In the genomic region with DNA sequence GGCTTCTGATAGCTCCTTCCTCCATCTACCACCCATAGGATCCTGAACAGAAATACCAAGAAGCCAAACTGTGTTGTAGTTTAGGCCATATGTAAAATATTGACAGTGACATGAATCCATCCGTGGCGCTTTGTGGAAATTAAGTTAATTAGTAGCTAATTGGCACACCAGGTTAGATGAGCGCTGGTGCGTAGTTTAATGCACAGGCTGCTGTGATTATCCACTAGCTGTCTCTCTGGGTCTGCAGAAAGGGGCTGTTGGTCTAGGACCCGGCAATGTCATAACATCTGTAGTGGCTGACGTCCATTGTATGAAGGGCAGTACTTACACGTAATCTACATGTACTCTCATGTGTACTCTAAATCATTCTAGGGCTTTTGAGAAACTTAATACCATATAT, we compare ENCODE assay signal across 28 mouse cellular contexts.
"Had no signal": no experiment of that assay in that cellular context is flagged by ENCODE, and none has a peak within 500 bp of the region (broad histone marks: within the 10 kb centered on the region; RNA-seq: fewer than 3 reads in every experiment).

No protein-coding gene starts in this region.

- H3K27ac ChIP-seq: gastrocnemius, adult 2 months; heart, embryonic 10.5 days; hindbrain, embryonic 10.5 days; hindbrain, embryonic 12.5 days; hindbrain, embryonic 15.5 days; intestine, embryonic 15.5 days; kidney, embryonic 15.5 days; layer of hippocampus, adult 2 months; left cerebral cortex, adult 2 months; limb, embryonic 10.5 days; limb, embryonic 12.5 days; liver, embryonic 13.5 days; liver, embryonic 15.5 days had no signal

- ATAC-seq: inflammation-experienced regulatory T-cells, adult 6 months; intestine, embryonic 15.5 days; intestine, postnatal 0 days had no signal

- H3K4me2 ChIP-seq: heart, embryonic 12.5 days; hindbrain, embryonic 12.5 days; hindbrain, embryonic 15.5 days; intestine, embryonic 15.5 days; kidney, embryonic 15.5 days; limb, embryonic 12.5 days; liver, embryonic 11.5 days; liver, embryonic 13.5 days; liver, embryonic 15.5 days had no signal

- H3K36me3 ChIP-seq: heart, embryonic 10.5 days; heart, embryonic 12.5 days; hindbrain, embryonic 10.5 days; hindbrain, embryonic 12.5 days; hindbrain, embryonic 15.5 days; intestine, embryonic 15.5 days; kidney, embryonic 15.5 days; limb, embryonic 10.5 days; limb, embryonic 12.5 days; liver, embryonic 13.5 days; liver, embryonic 15.5 days had no signal

- DNase-seq: gastrocnemius, adult 2 months; gastrocnemius, postnatal 10 days; gastrocnemius, postnatal 25 days; heart, adult 18-20 months; heart, postnatal 10 days; heart, postnatal 4 days; kidney, adult 18-20 months; kidney, adult 8-10 months; kidney, postnatal 10 days; kidney, postnatal 25 days; kidney, postnatal 4 days; liver; liver, embryonic 13.5 days had no signal

- H3K9ac ChIP-seq: heart, embryonic 12.5 days; hindbrain, embryonic 12.5 days; hindbrain, embryonic 15.5 days; intestine, embryonic 15.5 days; kidney, embryonic 15.5 days; limb, embryonic 12.5 days; liver, embryonic 13.5 days; liver, embryonic 15.5 days had no signal

- H3K27me3 ChIP-seq: heart, embryonic 12.5 days; hindbrain, embryonic 12.5 days; hindbrain, embryonic 15.5 days; intestine, embryonic 15.5 days; kidney, embryonic 15.5 days; limb, embryonic 12.5 days; liver, embryonic 13.5 days; liver, embryonic 15.5 days had no signal

- H3K4me1 ChIP-seq: hindbrain, embryonic 10.5 days; hindbrain, embryonic 12.5 days; hindbrain, embryonic 15.5 days; intestine, embryonic 15.5 days; kidney, embryonic 15.5 days; limb, embryonic 10.5 days; limb, embryonic 12.5 days; liver, embryonic 13.5 days; liver, embryonic 15.5 days had no signal

- H3K4me3 ChIP-seq: gastrocnemius, adult 2 months; heart, embryonic 10.5 days; heart, embryonic 12.5 days; hindbrain, embryonic 10.5 days; hindbrain, embryonic 12.5 days; hindbrain, embryonic 15.5 days; intestine, embryonic 15.5 days; kidney, embryonic 15.5 days; layer of hippocampus, adult 2 months; left cerebral cortex, adult 2 months; limb, embryonic 10.5 days; limb, embryonic 12.5 days; liver, embryonic 13.5 days; liver, embryonic 15.5 days had no signal

- H3K9me3 ChIP-seq: heart, embryonic 10.5 days; hindbrain, embryonic 10.5 days; hindbrain, embryonic 15.5 days; intestine, embryonic 15.5 days; kidney, embryonic 15.5 days; limb, embryonic 10.5 days; liver, embryonic 13.5 days; liver, embryonic 15.5 days had no signal
